Mouse (Mus musculus): ENCODE data around the gene Olfr1040.
"Not testable (repeated sequence)": the region's sequence is repeated elsewhere in the genome, so short reads cannot be mapped to it uniquely, and the experiment has no call there.

Gene Olfr1040

DNA sequence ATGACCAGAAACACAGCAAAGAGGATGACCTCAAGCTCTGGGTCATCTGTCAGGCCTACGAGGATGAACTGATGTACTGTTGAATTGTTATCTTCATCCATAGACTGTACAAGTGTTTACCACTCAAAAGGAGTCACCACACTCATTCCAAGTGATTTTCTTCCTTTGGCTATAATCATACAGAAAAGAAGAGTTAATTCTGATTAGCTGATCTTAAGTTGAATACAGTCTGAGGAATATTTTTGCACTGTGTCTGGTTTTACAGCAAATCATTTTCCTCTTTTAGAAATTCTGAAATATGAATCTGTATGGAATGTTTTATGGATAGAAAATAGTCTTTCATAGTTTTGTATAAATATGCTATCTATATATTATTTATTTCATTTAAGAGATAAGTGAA lies at the start of gene Olfr1040:
TSS of gene Olfr1040 (minus strand) at position 101 of the 400 bp plus-strand sequence.
- no peak for DNase-seq

DNA sequence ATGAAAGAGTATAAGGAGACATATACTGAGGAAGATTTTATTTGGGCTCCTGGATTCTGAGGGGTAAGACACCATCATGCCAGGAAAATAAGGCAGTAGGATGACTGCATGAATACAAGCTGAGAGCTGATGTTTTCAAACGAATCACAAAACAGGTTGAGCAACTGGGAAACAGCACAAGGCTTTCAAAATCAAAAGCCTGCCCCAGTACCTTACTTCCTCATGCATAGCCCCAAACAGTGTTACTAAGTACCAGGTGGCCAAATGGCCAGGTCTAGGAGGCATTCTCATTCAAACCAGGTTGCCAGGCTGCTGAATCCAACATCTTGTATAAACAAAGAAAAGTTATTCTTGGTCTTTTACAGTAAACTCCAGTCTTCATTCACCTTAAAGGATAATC lies 49.3 kb upstream of the Olfr1040 start:
- DNase-seq = no peak

DNA sequence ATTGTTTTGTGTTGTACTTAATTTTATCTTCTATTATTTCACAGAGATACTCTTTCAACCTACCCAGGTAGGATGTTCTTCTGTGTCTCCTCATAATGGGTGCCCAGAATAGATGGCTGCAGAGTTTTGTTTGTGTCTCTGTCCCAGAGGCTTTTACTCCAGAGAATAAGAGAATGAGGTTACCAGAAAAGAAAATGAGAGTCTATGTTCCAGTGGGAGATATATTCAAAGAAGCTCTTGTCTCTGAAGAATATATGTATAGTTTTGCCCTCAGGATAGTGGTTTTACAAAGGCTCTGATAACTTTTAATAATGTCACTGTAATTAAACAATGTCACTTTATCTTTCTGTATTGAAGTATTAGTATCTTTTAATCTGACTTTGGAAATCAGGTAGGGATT lies 39.1 kb upstream of the Olfr1040 start, which contains the start of gene Olfr52:
TSS of gene Olfr52 (minus strand) at position 101 of the 400 bp plus-strand sequence.
- no peak for DNase-seq

DNA sequence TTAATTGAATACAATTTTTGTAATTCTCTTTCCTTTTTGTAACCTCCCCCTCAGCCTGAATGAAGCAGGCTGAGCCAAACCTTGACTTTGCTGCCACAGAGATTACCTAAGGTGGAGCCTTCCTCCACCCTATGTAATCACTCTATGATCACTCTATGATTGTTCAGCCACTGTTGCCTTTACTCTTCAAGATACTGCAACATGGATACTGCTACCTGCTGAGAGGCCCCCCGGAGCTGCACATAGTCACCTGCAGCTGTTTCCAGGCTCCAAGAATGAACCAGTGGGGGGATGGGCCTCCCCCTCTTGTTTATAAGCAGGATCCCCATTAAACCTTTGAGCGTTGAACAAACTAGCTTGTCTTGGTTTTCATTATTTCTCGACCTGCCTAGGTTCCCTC lies 33.4 kb upstream of the Olfr1040 start:
- DNase-seq = no peak

DNA sequence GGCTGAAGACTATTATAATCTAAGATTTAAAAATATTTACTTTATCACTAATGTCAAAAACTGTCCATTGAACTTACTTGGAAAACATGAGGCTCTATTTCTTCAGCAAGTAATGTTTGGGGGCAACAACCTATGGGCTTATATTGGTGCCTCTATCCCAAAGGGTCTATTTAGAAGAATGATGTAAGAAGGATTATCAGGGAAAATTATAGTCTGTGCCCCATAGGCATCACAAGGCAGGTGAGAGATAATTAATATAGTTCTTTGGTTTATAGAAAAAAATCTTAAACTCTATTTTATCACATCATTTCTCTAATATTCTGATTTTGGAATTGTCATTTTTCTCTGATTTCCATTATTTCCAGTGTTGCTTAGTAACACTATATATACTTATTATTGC lies 31.2 kb upstream of the Olfr1040 start, which contains the start of gene Olfr1044:
TSS of gene Olfr1044 (minus strand) at position 101 of the 400 bp plus-strand sequence.
- no peak for DNase-seq

GRCm38 (mm10) chr2:86175422-86175821 lies 28.9 kb upstream of the Olfr1040 start:
- DNase-seq = not testable (repeated sequence)

- DNase-seq = no peak
These were observed 20.9 kb upstream of the Olfr1040 start, which contains the start of gene Olfr1043 for GRCm38 (mm10) chr2:86167422-86167821. Gene Olfr1043 (minus strand): TSS chr2:86167522.

GRCm38 (mm10) chr2:86161738-86162137 lies 15.2 kb upstream of the Olfr1040 start, which contains the start of gene Olfr1042:
Gene Olfr1042 (minus strand): TSS chr2:86161838.
- DNase-seq = no peak

GRCm38 (mm10) chr2:86135828-86136227 lies 10.7 kb downstream of the Olfr1040 start, which contains the start of gene Olfr1039:
Gene Olfr1039 (minus strand): TSS chr2:86135928.
- DNase-seq = no peak
